Mouse (Mus musculus) hindbrain, embryonic 12.5 days (tissue): ENCODE results near the gene Mapk8ip1. TPM values are rescaled to one million over a fixed set of nuclear protein-coding genes. Genes with fewer than 3 reads are reported as not detected.

Experiments used
- ATAC-seq: fragments of 200-750 bp; cut with Nextera tagmentation; 2 replicates; pipeline ENCODE4 v1.8.0; 2017; ENCODE audit warnings: moderate TSS enrichment; ENCODE audit not compliant: low FRiP score
- H3K27ac ChIP-seq: fragments of 300-500 bp; sonication (generic); 2 replicates; pipeline ENCODE4 v1.5.1; 2016; ENCODE audit warnings: mild to moderate bottlenecking
- H3K27me3 ChIP-seq: fragments of 300-500 bp; sonication (generic); 2 replicates; pipeline ENCODE4 v1.6.1; 2016; ENCODE audit warnings: mild to moderate bottlenecking
- H3K36me3 ChIP-seq: fragments of 300-500 bp; sonication (generic); 2 replicates; pipeline ENCODE4 v1.6.1; 2016; ENCODE audit warnings: mild to moderate bottlenecking
- H3K4me1 ChIP-seq: fragments of 300-500 bp; sonication (generic); 2 replicates; pipeline ENCODE4 v1.6.1; 2016
- H3K4me2 ChIP-seq: fragments of 300-500 bp; sonication (generic); replicated peaks from 2 replicates; pipeline ENCODE4 v1.6.1; 2016; ENCODE audit warnings: mild to moderate bottlenecking
- H3K4me3 ChIP-seq: fragments of 300-500 bp; sonication (generic); 2 replicates; pipeline ENCODE4 v1.5.1; 2016; ENCODE audit warnings: mild to moderate bottlenecking
- H3K9ac ChIP-seq: fragments of 300-500 bp; sonication (generic); 2 replicates; pipeline ENCODE4 v1.6.1; 2016; ENCODE audit warnings: mild to moderate bottlenecking, moderate library complexity
- H3K9me3 ChIP-seq: fragments of 300-500 bp; sonication (generic); replicated peaks from 2 replicates; pipeline ENCODE4 v1.6.1; 2016; ENCODE audit warnings: mild to moderate bottlenecking
- WGBS: fragments of 180-500 bp; shearing (Covaris S2); methylation state at CpG from one replicate; pipeline ENCODE4 v1.1.7; 2016; 5-methylcytosine and 5-hydroxymethylcytosine counted together
- polyA plus RNA-seq: library from polyadenylated mRNA; unstranded; fragments of >200 nt; fragmentation: Nextera tagmentation; extraction: Ambion mirVana; gene quantifications from 2 replicates; pipeline ENCODE4 v1.2.1, GENCODE M21; 2016

Mapk8ip1 gene
- polyA plus RNA-seq, 1 experiment from 2014 or later = 115 TPM

GRCm38 (mm10) chr2:92423702-92424461 lies 22.8 kb upstream of the Mapk8ip1 start:
- Histone ChIP-seq H3K36me3 (peaks cover 62% of the 10 kb centered on the region), H3K9ac (peak overlapping the region; percentile 32; the same call in 1 of the 2 replicates), H3K4me2 (no peak overlapping the region), H3K9me3 (no peaks in the 10 kb centered on the region), H3K27me3 (no peaks in the 10 kb centered on the region), H3K4me1 (peaks cover 50% of the 10 kb centered on the region), H3K4me3 (no peak overlapping the region), H3K27ac (peak overlapping the region; percentile 82)
- 65% methylated on average over 9 of the region's 9 CpGs for WGBS
- 0 out of 2 replicates have a peak, but pooled peaks have one; percentile 44 for ATAC-seq

GRCm38 (mm10) chr2:92423156-92423555 lies 22.1 kb upstream of the Mapk8ip1 start:
- no peak overlapping the region for H3K9ac ChIP-seq
- H3K4me3 ChIP-seq = no peak overlapping the region
- ATAC-seq = no peak
- H3K27ac ChIP-seq = no peak overlapping the region; the same call in 1 of the 2 replicates
- 93% methylated on average over 9 of the region's 9 CpGs for WGBS
- no peak overlapping the region for H3K4me2 ChIP-seq
- H3K4me1 ChIP-seq = peaks cover 43% of the 10 kb centered on the region
- no peaks in the 10 kb centered on the region for H3K27me3 ChIP-seq
- peaks cover 68% of the 10 kb centered on the region for H3K36me3 ChIP-seq
- H3K9me3 ChIP-seq = no peaks in the 10 kb centered on the region

GRCm38 (mm10) chr2:92422388-92423135 lies 21.5 kb upstream of the Mapk8ip1 start:
- Histone ChIP-seq H3K4me2 (no peak overlapping the region), H3K4me3 (no peak overlapping the region), H3K4me1 (peaks cover 40% of the 10 kb centered on the region), H3K9ac (no peak overlapping the region), H3K27me3 (no peaks in the 10 kb centered on the region), H3K36me3 (peaks cover 74% of the 10 kb centered on the region), H3K27ac (no peak overlapping the region), H3K9me3 (no peaks in the 10 kb centered on the region)
- WGBS = 75% methylated on average over 10 of the region's 10 CpGs
- ATAC-seq = no peak

- no peak for ATAC-seq
- H3K4me2 ChIP-seq = no peak overlapping the region
- H3K27me3 ChIP-seq = no peaks in the 10 kb centered on the region
- H3K9me3 ChIP-seq = no peaks in the 10 kb centered on the region
- no peak overlapping the region for H3K9ac ChIP-seq
- peaks cover 36% of the 10 kb centered on the region for H3K4me1 ChIP-seq
- WGBS = 95% methylated on average over 7 of the region's 7 CpGs
- no peak overlapping the region for H3K27ac ChIP-seq
- H3K4me3 ChIP-seq = no peak overlapping the region
- peaks cover 78% of the 10 kb centered on the region for H3K36me3 ChIP-seq
These were observed 20.8 kb upstream of the Mapk8ip1 start for GRCm38 (mm10) chr2:92421723-92422387.

- no peak overlapping the region for H3K27ac ChIP-seq
- ATAC-seq = no peak
- H3K9me3 ChIP-seq = no peaks in the 10 kb centered on the region
- no peaks in the 10 kb centered on the region for H3K4me1 ChIP-seq
- no peaks in the 10 kb centered on the region for H3K27me3 ChIP-seq
- 91% methylated on average over 10 of the region's 10 CpGs for WGBS
- peaks cover 95% of the 10 kb centered on the region for H3K36me3 ChIP-seq
- no peak overlapping the region for H3K9ac ChIP-seq
- no peak overlapping the region for H3K4me3 ChIP-seq
- no peak overlapping the region for H3K4me2 ChIP-seq
These were observed 10.6 kb upstream of the Mapk8ip1 start for GRCm38 (mm10) chr2:92411705-92412104.

- H3K9ac ChIP-seq = no peak overlapping the region
- H3K9me3 ChIP-seq = no peaks in the 10 kb centered on the region
- peaks cover 93% of the 10 kb centered on the region for H3K36me3 ChIP-seq
- no peak for ATAC-seq
- no peak overlapping the region for H3K4me3 ChIP-seq
- H3K27ac ChIP-seq = no peak overlapping the region
- no peaks in the 10 kb centered on the region for H3K27me3 ChIP-seq
- H3K4me1 ChIP-seq = peaks cover 14% of the 10 kb centered on the region
- H3K4me2 ChIP-seq = no peak overlapping the region
- 91% methylated on average over 18 of the region's 18 CpGs for WGBS
These were observed 7.4 kb upstream of the Mapk8ip1 start for GRCm38 (mm10) chr2:92408309-92409045.

- Histone ChIP-seq H3K27ac (peak overlapping the region; percentile 64), H3K4me2 (no peak overlapping the region), H3K27me3 (no peaks in the 10 kb centered on the region), H3K9ac (0 out of 2 replicates have a peak overlapping the region, but pooled peaks have one; percentile 18), H3K36me3 (peaks cover 69% of the 10 kb centered on the region), H3K9me3 (no peaks in the 10 kb centered on the region), H3K4me1 (peaks cover 27% of the 10 kb centered on the region), H3K4me3 (no peak overlapping the region)
- ATAC-seq = peak; percentile 57; the same call in 1 of the 2 replicates
- 67% methylated on average over 7 of the region's 7 CpGs for WGBS
These were observed 4.6 kb upstream of the Mapk8ip1 start for GRCm38 (mm10) chr2:92405687-92406086.

GRCm38 (mm10) chr2:92404737-92405136 lies 3.7 kb upstream of the Mapk8ip1 start:
- H3K9ac ChIP-seq = no peak overlapping the region
- H3K4me2 ChIP-seq = no peak overlapping the region
- peak overlapping the region; percentile 64; the same call in 1 of the 2 replicates for H3K27ac ChIP-seq
- no peak for ATAC-seq
- H3K9me3 ChIP-seq = no peaks in the 10 kb centered on the region
- 86% methylated on average over 6 of the region's 6 CpGs for WGBS
- no peak overlapping the region for H3K4me3 ChIP-seq
- H3K27me3 ChIP-seq = no peaks in the 10 kb centered on the region
- peaks cover 36% of the 10 kb centered on the region for H3K4me1 ChIP-seq
- peaks cover 59% of the 10 kb centered on the region for H3K36me3 ChIP-seq

- Histone ChIP-seq H3K4me2 (no peak overlapping the region), H3K9me3 (no peaks in the 10 kb centered on the region), H3K9ac (no peak overlapping the region), H3K4me1 (peaks cover 45% of the 10 kb centered on the region), H3K36me3 (peaks cover 51% of the 10 kb centered on the region), H3K27ac (no peak overlapping the region), H3K4me3 (no peak overlapping the region), H3K27me3 (no peaks in the 10 kb centered on the region)
- 93% methylated on average over 5 of the region's 5 CpGs for WGBS
- no peak for ATAC-seq
These were observed 2.8 kb upstream of the Mapk8ip1 start for GRCm38 (mm10) chr2:92403776-92404319.

- peaks cover 40% of the 10 kb centered on the region for H3K36me3 ChIP-seq
- WGBS = 82% methylated on average over 4 of the region's 4 CpGs
- H3K9me3 ChIP-seq = no peaks in the 10 kb centered on the region
- H3K4me1 ChIP-seq = peaks cover 54% of the 10 kb centered on the region
- H3K9ac ChIP-seq = no peak overlapping the region
- ATAC-seq = no peak
- H3K4me2 ChIP-seq = no peak overlapping the region
- no peaks in the 10 kb centered on the region for H3K27me3 ChIP-seq
- H3K27ac ChIP-seq = peak overlapping the region; percentile 36; the same call in 1 of the 2 replicates
- no peak overlapping the region for H3K4me3 ChIP-seq
These were observed 1.7 kb upstream of the Mapk8ip1 start for GRCm38 (mm10) chr2:92402591-92403326.

GRCm38 (mm10) chr2:92400682-92401081 lies 381 bp downstream of the Mapk8ip1 start:
- Histone ChIP-seq H3K4me2 (peak overlapping the region; percentile 85), H3K36me3 (peaks cover 29% of the 10 kb centered on the region), H3K4me3 (peak overlapping the region; percentile 85), H3K9me3 (no peaks in the 10 kb centered on the region), H3K4me1 (peaks cover 57% of the 10 kb centered on the region), H3K27ac (peak overlapping the region; percentile 80), H3K27me3 (no peaks in the 10 kb centered on the region), H3K9ac (peak overlapping the region; percentile 93)
- 3% methylated on average over 22 of the region's 22 CpGs for WGBS
- ATAC-seq = peak; percentile 17; the same call in 1 of the 2 replicates
